Mouse (Mus musculus): ENCODE results near the gene 3110001I22Rik. TPM values are rescaled to one million over a fixed set of nuclear protein-coding genes. Genes with fewer than 3 reads are reported as not detected.
A peak's percentile ranks its signal among the peaks of the same experiment; 100 is the strongest.
"Not testable (repeated sequence)": the region's sequence is repeated elsewhere in the genome, so short reads cannot be mapped to it uniquely, and the experiment has no call there.

3110001I22Rik gene
- polyA plus RNA-seq, 1 experiment from 2014 or later: 9.9 TPM

DNA sequence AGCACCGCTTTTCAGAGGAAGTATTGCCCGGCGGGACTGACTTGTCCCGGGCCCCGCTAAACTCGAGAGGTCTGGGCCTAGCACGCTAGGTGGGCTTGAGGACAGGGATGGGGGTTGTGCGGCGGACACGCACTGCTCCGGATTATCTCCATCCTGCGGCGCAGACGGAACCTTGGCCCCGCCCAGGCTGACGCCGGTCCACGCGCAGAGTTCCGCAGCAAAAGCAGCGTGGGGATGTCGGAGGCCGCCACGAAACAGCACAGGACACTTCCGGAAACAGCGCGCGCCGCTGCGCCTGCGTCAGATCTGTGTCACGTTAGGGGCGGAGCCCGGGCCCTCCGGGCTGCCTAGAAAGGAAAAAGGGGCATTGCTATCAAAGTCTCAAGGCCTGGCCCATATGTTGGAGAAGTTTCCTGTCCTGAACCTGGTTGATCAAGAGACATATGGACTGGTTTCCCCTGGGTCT lies 3.8 kb upstream of the 3110001I22Rik start, which contains the start of gene Parn:
Gene Parn, minus strand, starts transcription at position 293 of the 466 bp plus-strand sequence.
- Histone ChIP-seq H3K4me2 (ENCODE audit: low read depth, low read length, severe bottlenecking) (peak within 1 kb of the TSS; percentile 64), H3K27ac (ENCODE audit: low read depth, low read length) (no peak within 1 kb of the TSS), H3K9me3 (ENCODE audit: control insufficient read depth, low read length) (no peaks in the 10 kb centered on the region), H3K4me3 (ENCODE audit: low read depth, low read length) (peak within 1 kb of the TSS; percentile 54), H3K4me1 (replicated peaks; ENCODE audit: control insufficient read depth, insufficient read depth, low read length) (peaks cover 5% of the 10 kb centered on the region; the same call in 1 of the 2 replicates), H3K9ac (ENCODE audit: low read length) (peak within 1 kb of the TSS; percentile 74), H3K36me3 (ENCODE audit: control insufficient read depth, insufficient read depth, low read length) (no peaks in the 10 kb centered on the region), H3K27me3 (ENCODE audit: control insufficient read depth, insufficient read depth, low read length) (no peaks in the 10 kb centered on the region)
- WGBS: 0% methylated on average over 35 of the region's 35 CpGs
- peak; percentile 93 for DNase-seq (ENCODE audit: low spot score)
- ATAC-seq (replicated peaks; ENCODE audit: low FRiP score): peak; percentile 87

DNA sequence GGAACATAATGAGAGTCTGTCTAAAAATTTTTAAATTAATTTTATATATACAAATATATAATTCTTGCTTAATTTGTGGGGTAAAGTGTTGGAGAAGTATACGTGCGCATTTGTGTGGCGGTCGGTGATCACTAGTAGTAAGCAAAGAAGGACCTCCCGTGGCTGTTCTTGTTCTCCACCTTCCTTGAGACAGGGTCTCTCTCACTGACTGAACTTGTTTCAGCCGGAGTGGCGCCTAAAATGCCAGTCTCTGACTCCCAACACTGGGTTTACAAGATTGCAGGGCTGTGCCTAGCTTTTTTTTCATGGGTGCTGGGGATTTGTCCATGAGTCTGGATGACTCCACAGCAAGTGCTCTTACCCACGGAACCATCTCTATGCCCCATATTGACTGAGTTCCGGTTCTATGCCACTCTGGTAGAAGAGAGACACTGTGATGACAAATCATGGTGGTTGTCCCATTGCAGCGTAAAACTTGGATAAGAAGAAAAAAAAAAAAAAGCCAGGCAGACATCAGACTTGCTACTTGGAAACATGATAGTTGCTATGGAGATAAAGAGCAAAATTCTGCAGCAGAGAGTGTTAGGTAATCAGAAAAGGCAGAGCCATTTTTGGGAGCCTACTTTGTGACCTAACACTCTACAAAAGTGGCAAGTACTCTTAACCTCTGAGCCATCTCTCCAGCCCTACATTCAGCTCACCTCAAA lies 3.2 kb upstream of the 3110001I22Rik start:
- peaks cover 7% of the 10 kb centered on the region; the same call in 1 of the 2 replicates for H3K4me1 ChIP-seq (replicated peaks; ENCODE audit: control insufficient read depth, insufficient read depth, low read length)
- no peaks in the 10 kb centered on the region for H3K9me3 ChIP-seq (ENCODE audit: control insufficient read depth, low read length)
- no peaks in the 10 kb centered on the region for H3K36me3 ChIP-seq (ENCODE audit: control insufficient read depth, insufficient read depth, low read length)
- H3K9ac ChIP-seq (ENCODE audit: low read length): peak overlapping the region; percentile 74
- DNase-seq (ENCODE audit: low spot score) (peak; percentile 54), ATAC-seq (replicated peaks; ENCODE audit: low FRiP score) (peak; percentile 0; the same call in 1 of the 2 replicates)
- WGBS: 78% methylated on average over 10 of the region's 10 CpGs
- peak overlapping the region; percentile 54 for H3K4me3 ChIP-seq (ENCODE audit: low read depth, low read length)
- no peak overlapping the region for H3K27ac ChIP-seq (ENCODE audit: low read depth, low read length)
- peak overlapping the region; percentile 8; the same call in 1 of the 2 replicates for H3K4me2 ChIP-seq (ENCODE audit: low read depth, low read length, severe bottlenecking)
- no peaks in the 10 kb centered on the region for H3K27me3 ChIP-seq (ENCODE audit: control insufficient read depth, insufficient read depth, low read length)

DNA sequence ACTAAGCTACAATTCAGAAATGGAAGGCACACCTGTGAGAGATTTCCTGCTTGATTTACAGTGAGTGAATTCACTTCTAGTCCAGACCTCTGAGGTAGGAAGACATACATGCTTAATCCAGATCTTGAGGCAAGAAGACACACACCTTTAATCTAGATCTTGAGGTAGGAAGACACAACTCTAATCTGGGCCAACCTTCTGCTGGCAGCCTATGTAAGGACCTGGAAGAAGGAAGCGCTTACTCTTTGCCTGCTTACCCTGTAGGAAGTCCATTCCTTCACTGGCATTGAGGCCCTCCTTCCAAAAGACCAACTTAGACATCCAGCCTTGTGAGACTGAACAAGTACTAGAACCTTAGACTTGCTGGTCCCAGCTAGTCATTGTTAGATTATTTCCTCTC lies 2.4 kb upstream of the 3110001I22Rik start:
- Histone ChIP-seq H3K9ac (ENCODE audit: low read length) (no peak overlapping the region), H3K4me3 (ENCODE audit: low read depth, low read length) (no peak overlapping the region), H3K4me2 (ENCODE audit: low read depth, low read length, severe bottlenecking) (no peak overlapping the region), H3K9me3 (ENCODE audit: control insufficient read depth, low read length) (no peaks in the 10 kb centered on the region), H3K27me3 (ENCODE audit: control insufficient read depth, insufficient read depth, low read length) (no peaks in the 10 kb centered on the region), H3K27ac (ENCODE audit: low read depth, low read length) (no peak overlapping the region), H3K4me1 (replicated peaks; ENCODE audit: control insufficient read depth, insufficient read depth, low read length) (peaks cover 7% of the 10 kb centered on the region; the same call in 1 of the 2 replicates), H3K36me3 (ENCODE audit: control insufficient read depth, insufficient read depth, low read length) (no peaks in the 10 kb centered on the region)
- ATAC-seq (replicated peaks; ENCODE audit: low FRiP score) (no peak), DNase-seq (ENCODE audit: low spot score) (no peak)
- WGBS: 83% methylated on average over 1 of the region's 1 CpGs

DNA sequence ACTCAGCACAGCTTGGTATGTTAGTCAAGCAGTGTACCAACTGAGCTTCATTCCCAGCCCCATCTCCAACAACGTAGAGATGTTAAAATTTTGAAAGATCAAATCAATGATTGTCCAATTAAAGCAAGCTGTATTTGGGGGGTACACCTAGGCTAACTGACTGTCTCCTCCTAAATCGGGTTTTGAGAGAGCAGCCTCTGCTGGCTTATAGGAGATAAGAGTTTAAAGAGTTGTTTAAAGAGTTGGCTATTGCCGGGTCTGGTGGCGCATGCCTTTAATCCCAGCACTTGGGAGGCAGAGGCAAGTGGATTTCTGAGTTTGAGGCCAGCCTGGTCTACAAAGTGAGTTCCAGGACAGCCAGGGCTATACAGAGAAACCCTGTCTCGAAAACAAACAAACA lies 833 bp upstream of the 3110001I22Rik start:
- ATAC-seq (replicated peaks; ENCODE audit: low FRiP score); H3K36me3 ChIP-seq (ENCODE audit: control insufficient read depth, insufficient read depth, low read length); H3K9me3 ChIP-seq (ENCODE audit: control insufficient read depth, low read length); H3K27me3 ChIP-seq (ENCODE audit: control insufficient read depth, insufficient read depth, low read length); H3K4me1 ChIP-seq (replicated peaks; ENCODE audit: control insufficient read depth, insufficient read depth, low read length); H3K4me2 ChIP-seq (ENCODE audit: low read depth, low read length, severe bottlenecking); DNase-seq (ENCODE audit: low spot score); H3K27ac ChIP-seq (ENCODE audit: low read depth, low read length); H3K9ac ChIP-seq (ENCODE audit: low read length); H3K4me3 ChIP-seq (ENCODE audit: low read depth, low read length): not testable (repeated sequence)
- whole genome bisulfite sequencing: 74% methylated on average over 5 of the region's 5 CpGs

DNA sequence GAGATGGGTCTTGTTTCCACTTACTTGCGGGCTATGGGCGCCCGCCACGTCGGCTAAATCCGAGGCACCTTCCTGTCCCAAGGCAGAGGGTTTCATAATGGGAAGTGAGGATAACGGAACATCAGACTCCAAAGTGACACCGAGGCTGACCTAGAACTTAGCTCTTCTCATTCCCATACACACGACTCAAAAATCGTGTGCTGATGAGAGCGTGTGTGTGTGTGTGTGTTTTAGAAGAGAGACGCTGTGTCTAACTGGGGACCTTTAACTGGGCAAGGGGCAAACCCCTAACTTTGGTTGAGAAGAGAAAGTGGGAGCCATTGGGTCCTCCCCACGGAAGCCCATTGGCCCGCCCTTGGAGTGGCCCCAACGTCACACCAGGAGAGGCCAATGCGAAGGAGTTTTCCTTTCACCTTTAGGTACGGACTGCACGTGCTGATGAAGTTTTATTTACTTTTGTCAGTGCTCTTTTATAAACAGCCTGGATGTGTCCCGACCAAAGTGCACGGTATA lies 713 bp downstream of the 3110001I22Rik start:
- H3K27me3 ChIP-seq (ENCODE audit: control insufficient read depth, insufficient read depth, low read length): no peaks in the 10 kb centered on the region
- ATAC-seq (replicated peaks; ENCODE audit: low FRiP score) (peak; percentile 33), DNase-seq (ENCODE audit: low spot score) (peak; percentile 68)
- peak overlapping the region; percentile 88 for H3K4me3 ChIP-seq (ENCODE audit: low read depth, low read length)
- H3K9ac ChIP-seq (ENCODE audit: low read length): peak overlapping the region; percentile 85
- H3K27ac ChIP-seq (ENCODE audit: low read depth, low read length): no peak overlapping the region
- no peaks in the 10 kb centered on the region; the same call in 1 of the 2 replicates for H3K36me3 ChIP-seq (ENCODE audit: control insufficient read depth, insufficient read depth, low read length)
- H3K4me2 ChIP-seq (ENCODE audit: low read depth, low read length, severe bottlenecking): peak overlapping the region; percentile 85
- no peaks in the 10 kb centered on the region for H3K9me3 ChIP-seq (ENCODE audit: control insufficient read depth, low read length)
- H3K4me1 ChIP-seq (replicated peaks; ENCODE audit: control insufficient read depth, insufficient read depth, low read length): peaks cover 7% of the 10 kb centered on the region; the same call in 1 of the 2 replicates
- 2% methylated on average over 20 of the region's 20 CpGs for WGBS

DNA sequence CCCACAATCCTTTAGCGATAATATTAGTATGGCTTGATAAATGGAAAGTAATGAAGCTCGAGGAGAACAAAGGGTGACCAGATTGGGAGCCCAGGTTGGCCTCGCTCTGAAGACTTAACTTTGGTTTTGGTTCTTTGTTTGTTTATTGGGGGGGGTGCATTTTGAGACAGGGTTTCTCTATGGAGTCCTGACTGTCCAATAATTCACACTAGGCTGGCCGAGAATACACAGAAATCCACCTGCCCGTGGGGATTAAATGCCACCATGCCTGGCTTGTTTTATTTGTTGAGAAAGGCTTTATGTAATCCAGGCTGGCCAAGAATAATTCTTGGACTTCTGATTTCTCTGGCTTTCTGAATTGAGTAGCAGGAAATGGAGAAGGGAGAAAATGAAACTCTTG lies 1.4 kb downstream of the 3110001I22Rik start:
- no peaks in the 10 kb centered on the region; the same call in 1 of the 2 replicates for H3K36me3 ChIP-seq (ENCODE audit: control insufficient read depth, insufficient read depth, low read length)
- ATAC-seq (replicated peaks; ENCODE audit: low FRiP score): no peak
- H3K4me2 ChIP-seq (ENCODE audit: low read depth, low read length, severe bottlenecking): peak overlapping the region; percentile 85; the same call in 1 of the 2 replicates
- H3K27ac ChIP-seq (ENCODE audit: low read depth, low read length): no peak overlapping the region
- H3K4me1 ChIP-seq (replicated peaks; ENCODE audit: control insufficient read depth, insufficient read depth, low read length): peaks cover 7% of the 10 kb centered on the region; the same call in 1 of the 2 replicates
- DNase-seq (ENCODE audit: low spot score): no peak
- no peak overlapping the region; the same call in 1 of the 2 replicates for H3K9ac ChIP-seq (ENCODE audit: low read length)
- no peaks in the 10 kb centered on the region for H3K9me3 ChIP-seq (ENCODE audit: control insufficient read depth, low read length)
- WGBS: 74% methylated on average over 5 of the region's 5 CpGs
- H3K27me3 ChIP-seq (ENCODE audit: control insufficient read depth, insufficient read depth, low read length): no peaks in the 10 kb centered on the region
- H3K4me3 ChIP-seq (ENCODE audit: low read depth, low read length): no peak overlapping the region

DNA sequence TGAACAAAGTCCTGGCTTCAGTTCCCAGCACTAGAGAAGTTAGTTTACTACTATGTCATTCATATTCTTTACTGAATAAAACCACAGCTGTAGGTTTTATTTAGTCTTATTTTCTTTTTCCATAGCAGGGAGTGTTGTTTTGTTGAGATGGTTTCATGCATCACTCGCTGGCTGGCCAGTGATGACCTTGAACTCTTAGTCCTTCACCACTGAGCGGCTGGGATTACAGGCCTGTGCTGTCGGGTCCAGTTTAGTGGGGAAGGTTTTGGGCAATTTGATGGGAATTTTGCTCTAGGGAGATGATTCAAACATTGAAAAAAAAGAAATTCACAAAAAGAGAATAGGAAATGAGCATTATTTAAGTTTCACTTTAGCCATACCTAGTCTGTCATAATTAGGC lies 2.8 kb downstream of the 3110001I22Rik start:
- DNase-seq (ENCODE audit: low spot score): no peak
- Histone ChIP-seq H3K4me1 (replicated peaks; ENCODE audit: control insufficient read depth, insufficient read depth, low read length) (peaks cover 7% of the 10 kb centered on the region; the same call in 1 of the 2 replicates), H3K36me3 (ENCODE audit: control insufficient read depth, insufficient read depth, low read length) (no peaks in the 10 kb centered on the region; the same call in 1 of the 2 replicates), H3K27me3 (ENCODE audit: control insufficient read depth, insufficient read depth, low read length) (no peaks in the 10 kb centered on the region), H3K9me3 (ENCODE audit: control insufficient read depth, low read length) (no peaks in the 10 kb centered on the region), H3K27ac (ENCODE audit: low read depth, low read length) (no peak overlapping the region), H3K4me3 (ENCODE audit: low read depth, low read length) (no peak overlapping the region), H3K4me2 (ENCODE audit: low read depth, low read length, severe bottlenecking) (no peak overlapping the region), H3K9ac (ENCODE audit: low read length) (no peak overlapping the region)
- no peak for ATAC-seq (replicated peaks; ENCODE audit: low FRiP score)
- 96% methylated on average over 3 of the region's 3 CpGs for WGBS

DNA sequence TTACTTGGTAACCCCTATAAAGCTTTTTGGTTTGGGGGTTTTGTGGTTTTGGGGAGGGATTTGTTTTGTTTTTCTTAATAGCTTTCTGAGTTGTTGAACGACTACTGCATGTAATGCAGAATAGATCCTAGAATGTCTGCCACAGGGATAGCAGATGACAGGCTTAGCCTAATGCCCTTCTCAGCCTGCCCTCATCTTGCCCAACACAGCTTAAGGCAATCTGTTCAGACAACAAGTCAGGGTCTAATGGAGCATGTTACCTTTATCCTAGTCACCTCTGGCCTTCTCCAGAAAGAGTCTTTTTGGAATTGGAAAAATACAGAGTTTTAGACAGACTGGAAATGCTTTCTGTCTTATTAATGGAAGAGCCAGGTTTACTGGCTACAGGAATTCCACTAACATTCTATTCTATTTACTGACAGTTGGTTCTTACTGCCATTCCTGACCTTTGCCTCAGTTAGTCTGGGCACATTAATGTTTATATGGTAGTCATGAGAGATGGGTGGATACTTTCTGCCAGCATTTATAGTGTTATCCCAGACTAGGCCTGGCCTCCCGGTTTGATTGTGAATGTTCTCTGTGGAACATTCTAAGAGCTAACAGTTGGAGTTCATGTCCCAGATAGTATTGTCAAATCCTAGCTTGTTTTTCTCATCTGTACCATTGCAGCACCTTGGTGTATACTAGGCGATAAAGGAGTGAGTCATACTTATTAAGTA lies 7.0 kb downstream of the 3110001I22Rik start:
- Histone ChIP-seq H3K36me3 (ENCODE audit: control insufficient read depth, insufficient read depth, low read length) (no peaks in the 10 kb centered on the region; the same call in 1 of the 2 replicates), H3K4me2 (ENCODE audit: low read depth, low read length, severe bottlenecking) (no peak overlapping the region), H3K4me3 (ENCODE audit: low read depth, low read length) (no peak overlapping the region), H3K27ac (ENCODE audit: low read depth, low read length) (no peak overlapping the region), H3K9me3 (ENCODE audit: control insufficient read depth, low read length) (no peaks in the 10 kb centered on the region), H3K27me3 (ENCODE audit: control insufficient read depth, insufficient read depth, low read length) (no peaks in the 10 kb centered on the region), H3K4me1 (replicated peaks; ENCODE audit: control insufficient read depth, insufficient read depth, low read length) (no peaks in the 10 kb centered on the region), H3K9ac (ENCODE audit: low read length) (no peak overlapping the region)
- no peak for ATAC-seq (replicated peaks; ENCODE audit: low FRiP score)
- 91% methylated on average over 3 of the region's 3 CpGs for WGBS
- DNase-seq (ENCODE audit: low spot score): no peak
